Mouse (Mus musculus) MEL (cell line): ENCODE measurements around the gene Zfp747. TPM values are rescaled to one million over a fixed set of nuclear protein-coding genes. Genes with fewer than 3 reads are reported as not detected.
"Not testable (repeated sequence)": the region's sequence is repeated elsewhere in the genome, so short reads cannot be mapped to it uniquely, and the experiment has no call there.

Experiments
- DNase-seq: peaks from one replicate; pipeline ENCODE4 v3.0.0; 2011; ENCODE audit warnings: low read depth, low spot score
- H3K27ac ChIP-seq: 2 replicates; pipeline ENCODE4 v1.5.1; 2012; ENCODE audit warnings: low read depth, mild to moderate bottlenecking, control low read depth, low read length, moderate library complexity; ENCODE audit not compliant: control insufficient read depth
- H3K27me3 ChIP-seq, 2 experiments: fragments of 150-350 bp in 1 of 2; sonication (generic) in 1 of 2; 2 replicates each; pipeline ENCODE4 v1.6.1; 2012; ENCODE audit warnings: low read length in 2 of 2, mild to moderate bottlenecking in 2 of 2, improper control_type of control experiment in 1 of 2, moderate library complexity in 1 of 2; ENCODE audit not compliant: insufficient read depth in 2 of 2, control insufficient read depth in 1 of 2
- H3K36me3 ChIP-seq, 2 experiments: 2 replicates each; pipeline ENCODE4 v1.6.1; 2012 to 2014; ENCODE audit warnings: low read length in 2 of 2, improper control_type of control experiment in 1 of 2, inconsistent platforms in 1 of 2, mild to moderate bottlenecking in 1 of 2; ENCODE audit not compliant: insufficient read depth in 2 of 2, control insufficient read depth in 1 of 2
- H3K4me1 ChIP-seq, 2 experiments: fragments of 150-350 bp in 1 of 2; sonication (generic) in 1 of 2; 2 replicates each; pipeline ENCODE4 v1.6.1; 2012; ENCODE audit warnings: low read length in 2 of 2, improper control_type of control experiment in 1 of 2, mild to moderate bottlenecking in 1 of 2; ENCODE audit not compliant: insufficient read depth in 2 of 2, control insufficient read depth in 1 of 2
- H3K4me3 ChIP-seq, 2 experiments: fragments of 150-350 bp in 1 of 2; sonication (generic) in 1 of 2; 2 replicates each; pipeline ENCODE4 v1.5.1; 2012; ENCODE audit warnings: low read depth in 2 of 2, low read length in 2 of 2, mild to moderate bottlenecking in 2 of 2, moderate library complexity in 2 of 2, control low read depth in 1 of 2, improper control_type of control experiment in 1 of 2; ENCODE audit not compliant: control insufficient read depth in 1 of 2, insufficient read depth in 1 of 2
- H3K79me2 ChIP-seq: 2 replicates; pipeline ENCODE4 v1.6.1; 2012; ENCODE audit warnings: mild to moderate bottlenecking, low read length, moderate library complexity; ENCODE audit not compliant: control insufficient read depth, poor library complexity, insufficient read depth
- H3K9ac ChIP-seq: 2 replicates; pipeline ENCODE4 v1.6.1; 2012; ENCODE audit warnings: low read depth, mild to moderate bottlenecking, control low read depth, low read length, moderate library complexity; ENCODE audit not compliant: control insufficient read depth, poor library complexity, severe bottlenecking
- H3K9me3 ChIP-seq: fragments of 150-350 bp; sonication (generic); replicated peaks from 2 replicates; pipeline ENCODE4 v1.6.1; 2012; ENCODE audit warnings: mild to moderate bottlenecking, low read length, improper control_type of control experiment, moderate library complexity; ENCODE audit not compliant: insufficient read depth
- CTCF ChIP-seq, 3 experiments: IDR thresholded peaks in 2 of 3; conservative IDR thresholded peaks in 1 of 3; 2 replicates each; pipeline ENCODE4 v1.5.1; 2011 to 2012; ENCODE audit warnings: low read length in 3 of 3, low read depth in 2 of 3, mild to moderate bottlenecking in 2 of 3, improper control_type of control experiment in 1 of 3, inconsistent platforms in 1 of 3, mixed read lengths in 1 of 3, moderate library complexity in 1 of 3; ENCODE audit not compliant: control insufficient read depth in 1 of 3, insufficient read depth in 1 of 3, poor library complexity in 1 of 3, severe bottlenecking in 1 of 3
- E2F4 ChIP-seq: IDR thresholded peaks from 2 replicates; pipeline ENCODE4 v1.6.1; 2011; ENCODE audit warnings: low read depth, low read length, improper control_type of control experiment, borderline replicate concordance
- EP300 ChIP-seq, 2 experiments: IDR thresholded peaks; 2 replicates each; pipeline ENCODE4 v1.6.1; 2011; ENCODE audit warnings: improper control_type of control experiment in 2 of 2, low read length in 2 of 2, low read depth in 1 of 2, mild to moderate bottlenecking in 1 of 2
- GATA1 ChIP-seq: IDR thresholded peaks from 2 replicates; pipeline ENCODE4 v1.6.1; 2011; ENCODE audit warnings: low read depth, low read length, improper control_type of control experiment
- HCFC1 ChIP-seq: IDR thresholded peaks from 2 replicates; pipeline ENCODE4 v1.6.1; 2012; ENCODE audit warnings: low read depth, mild to moderate bottlenecking, inconsistent platforms, low read length, improper control_type of control experiment, moderate library complexity
- MAFK ChIP-seq: IDR thresholded peaks from 2 replicates; pipeline ENCODE4 v1.6.1; 2011; ENCODE audit warnings: low read depth, mild to moderate bottlenecking, low read length, improper control_type of control experiment, borderline replicate concordance
- MAZ ChIP-seq: IDR thresholded peaks from 2 replicates; pipeline ENCODE4 v1.6.1; 2012; ENCODE audit warnings: low read depth, mild to moderate bottlenecking, inconsistent platforms, low read length, improper control_type of control experiment
- MYB ChIP-seq: IDR thresholded peaks from 2 replicates; pipeline ENCODE4 v1.6.1; 2011; ENCODE audit warnings: mild to moderate bottlenecking, low read depth, low read length, improper control_type of control experiment
- MYC ChIP-seq: IDR thresholded peaks from 2 replicates; pipeline ENCODE4 v1.6.1; 2011; ENCODE audit warnings: low read depth, mild to moderate bottlenecking, low read length, improper control_type of control experiment, moderate library complexity
- NRF1 ChIP-seq: IDR thresholded peaks from 2 replicates; pipeline ENCODE4 v1.6.1; 2014; ENCODE audit warnings: low read depth, mild to moderate bottlenecking, inconsistent platforms, low read length, improper control_type of control experiment, moderate library complexity; ENCODE audit not compliant: poor library complexity, insufficient read depth, severe bottlenecking
- POLR2A ChIP-seq, 2 experiments: IDR thresholded peaks; 2 replicates each; pipeline ENCODE4 v1.6.1; 2011 to 2012; ENCODE audit warnings: low read length in 2 of 2, mild to moderate bottlenecking in 2 of 2, control low read depth in 1 of 2, improper control_type of control experiment in 1 of 2, low read depth in 1 of 2, moderate library complexity in 1 of 2; ENCODE audit not compliant: control insufficient read depth in 1 of 2, insufficient read depth in 1 of 2, poor library complexity in 1 of 2
- POLR2AphosphoS2 ChIP-seq: IDR thresholded peaks from 2 replicates; pipeline ENCODE4 v1.6.1; 2011; ENCODE audit warnings: low read length, improper control_type of control experiment
- POLR2AphosphoS5 ChIP-seq: IDR thresholded peaks from 2 replicates; pipeline ENCODE4 v1.6.1; 2012; ENCODE audit warnings: low read depth, borderline replicate concordance, mild to moderate bottlenecking, inconsistent platforms, low read length, moderate library complexity, mixed read lengths
- RAD21 ChIP-seq: IDR thresholded peaks from 2 replicates; pipeline ENCODE4 v1.6.1; 2011; ENCODE audit warnings: mild to moderate bottlenecking, low read depth, low read length, improper control_type of control experiment
- SIN3A ChIP-seq: IDR thresholded peaks from 2 replicates; pipeline ENCODE4 v1.6.1; 2012; ENCODE audit warnings: low read length, improper control_type of control experiment, inconsistent platforms
- SMC3 ChIP-seq: IDR thresholded peaks from 2 replicates; pipeline ENCODE4 v1.6.1; 2011; ENCODE audit warnings: low read depth, low read length, improper control_type of control experiment
- TAL1 ChIP-seq: IDR thresholded peaks from 2 replicates; pipeline ENCODE4 v1.6.1; 2012; ENCODE audit warnings: mild to moderate bottlenecking, inconsistent platforms, low read length, moderate library complexity, mixed read lengths
- TCF12 ChIP-seq: IDR thresholded peaks from 2 replicates; pipeline ENCODE4 v1.6.1; 2014; ENCODE audit warnings: low read depth, mild to moderate bottlenecking, inconsistent platforms, low read length, improper control_type of control experiment, moderate library complexity
- UBTF ChIP-seq: IDR thresholded peaks from 2 replicates; pipeline ENCODE4 v1.6.1; 2012; ENCODE audit warnings: low read depth, mild to moderate bottlenecking, inconsistent platforms, low read length, improper control_type of control experiment, moderate library complexity, borderline replicate concordance; ENCODE audit not compliant: insufficient read depth
- ZKSCAN1 ChIP-seq: IDR thresholded peaks from 2 replicates; pipeline ENCODE4 v1.6.1; 2012; ENCODE audit warnings: low read depth, mild to moderate bottlenecking, inconsistent platforms, low read length, improper control_type of control experiment, moderate library complexity
- ZMIZ1 ChIP-seq: IDR thresholded peaks from 2 replicates; pipeline ENCODE4 v1.6.1; 2012; ENCODE audit warnings: low read depth, mild to moderate bottlenecking, inconsistent platforms, low read length, improper control_type of control experiment, moderate library complexity
- ZNF384 ChIP-seq: IDR thresholded peaks from 2 replicates; pipeline ENCODE4 v1.6.1; 2012; ENCODE audit warnings: low read depth, mild to moderate bottlenecking, inconsistent platforms, low read length, improper control_type of control experiment
- polyA plus RNA-seq, 2 experiments: library from polyadenylated mRNA; stranded (reverse) in 1 of 2; unstranded in 1 of 2; fragments of >175 nt in 1 of 2; fragments of >200 nt in 1 of 2; gene quantifications; 2 replicates each; pipeline versions ENCODE4 v1.2.1 to v1.2.4; 2012; ENCODE audit warnings: low replicate concordance in 2 of 2, low read depth in 1 of 2; ENCODE audit not compliant: insufficient read length in 2 of 2, insufficient read depth in 1 of 2, missing spikeins in 1 of 2
- total RNA-seq: library from RNA; depleted of rRNA; stranded (reverse); fragments of 300-350 nt; gene quantifications from 2 replicates; pipeline ENCODE4 v1.2.3, GENCODE M21; 2012

Gene Zfp747
- total and polyA plus RNA-seq, 3 experiments: 6.2 to 7.5 TPM; not detected in 1

GRCm38 (mm10) chr7:127386641-127387392 is 11.0 kb upstream of the Zfp747 start, which contains the start of gene 9130019O22Rik (continued):
- TF ChIP-seq POLR2A (IDR thresholded peaks at IDR 0.05; ENCODE audit: control insufficient read depth in 1 of 2, insufficient read depth in 1 of 2, low read depth in 1 of 2, low read length in 2 of 2, poor library complexity in 1 of 2) (peak in 1 of 2 experiments; percentile 69; a peak in 2 of 4 replicates), GATA1 (no peak), TAL1 (no peak), SIN3A (peak; percentile 36; the same call in 1 of the 2 replicates), MYC (peak; percentile 69), SMC3 (no peak), MYB (no peak), EP300 (IDR thresholded peaks at IDR 0.05; ENCODE audit: low read depth in 1 of 2, low read length in 2 of 2) (no peak), MAZ (no peak), POLR2AphosphoS5 (no peak), ZKSCAN1 (no peak), POLR2AphosphoS2 (peak; percentile 32; the same call in 1 of the 2 replicates), MAFK (no peak), ZMIZ1 (no peak), UBTF (no peak), E2F4 (no peak), ZNF384 (no peak), RAD21 (no peak), CTCF (IDR thresholded peaks at IDR 0.05 in 2 of 3, conservative IDR thresholded peaks at IDR 0.05 in 1 of 3; ENCODE audit: control insufficient read depth in 1 of 3, insufficient read depth in 1 of 3, low read depth in 2 of 3, low read length in 3 of 3, poor library complexity in 1 of 3, severe bottlenecking in 1 of 3) (no peak), NRF1 (no peak), HCFC1 (peak; percentile 87), TCF12 (no peak)

DNA sequence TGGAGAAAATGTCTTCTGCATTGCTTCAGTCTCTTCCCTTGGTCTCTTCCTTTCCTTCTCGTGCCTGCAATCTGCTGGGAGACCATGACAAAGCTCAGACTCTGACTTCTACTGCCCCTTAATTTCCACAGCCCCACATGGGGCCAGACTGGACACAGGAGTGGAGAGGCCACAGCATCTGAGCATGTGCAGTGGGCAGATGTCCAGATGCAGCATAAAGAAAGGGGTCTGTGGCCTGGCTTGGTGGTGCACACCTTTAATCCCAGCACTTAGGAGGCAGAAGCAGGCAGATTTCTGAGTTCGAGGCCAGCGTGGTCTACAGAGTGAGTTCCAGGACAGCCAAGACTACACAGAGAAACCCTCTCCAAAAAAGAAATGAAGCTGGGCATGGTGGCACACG is 9.7 kb upstream of the Zfp747 start:
- H3K4me1 ChIP-seq, H3K27ac ChIP-seq, H3K4me3 ChIP-seq, H3K9me3 ChIP-seq, DNase-seq, H3K27me3 ChIP-seq, H3K79me2 ChIP-seq, H3K36me3 ChIP-seq, H3K9ac ChIP-seq: not testable (repeated sequence)
